Mouse (Mus musculus) lung, embryonic 14.5 days (tissue): ENCODE data around the gene Ppm1h. TPM values are rescaled to one million over a fixed set of nuclear protein-coding genes. Genes with fewer than 3 reads are reported as not detected.

ENCODE experiments used
- ATAC-seq: fragments of 200-750 bp; cut with Nextera tagmentation; 2 replicates; pipeline ENCODE4 v1.8.0; 2017; ENCODE audit warnings: mild to moderate bottlenecking, moderate TSS enrichment, moderate library complexity; ENCODE audit not compliant: insufficient read depth
- DNase-seq: peaks from one replicate; pipeline ENCODE4 v3.0.0-alpha.2; 2015
- H3K27ac ChIP-seq: fragments of 300-500 bp; sonication (generic); 2 replicates; pipeline ENCODE4 v1.5.1; 2014; ENCODE audit warnings: low read depth, mild to moderate bottlenecking, moderate library complexity
- H3K27me3 ChIP-seq: fragments of 300-500 bp; sonication (generic); 2 replicates; pipeline ENCODE4 v1.6.1; 2014; ENCODE audit warnings: low read length, control low read depth; ENCODE audit not compliant: insufficient read depth
- H3K36me3 ChIP-seq: fragments of 300-500 bp; sonication (generic); 2 replicates; pipeline ENCODE4 v1.6.1; 2014; ENCODE audit warnings: control low read depth; ENCODE audit not compliant: insufficient read depth
- H3K4me1 ChIP-seq: fragments of 300-500 bp; sonication (generic); 2 replicates; pipeline ENCODE4 v1.6.1; 2014; ENCODE audit warnings: antibody characterized with exemption, control low read depth; ENCODE audit not compliant: insufficient read depth
- H3K4me2 ChIP-seq: fragments of 300-500 bp; sonication (generic); 2 replicates; pipeline ENCODE4 v1.6.1; 2014; ENCODE audit warnings: mild to moderate bottlenecking
- H3K4me3 ChIP-seq: fragments of 300-500 bp; sonication (generic); 2 replicates; pipeline ENCODE4 v1.5.1; 2014; ENCODE audit warnings: low read depth, low read length
- H3K9ac ChIP-seq: fragments of 300-500 bp; sonication (generic); 2 replicates; pipeline ENCODE4 v1.6.1; 2014
- H3K9me3 ChIP-seq: fragments of 300-500 bp; sonication (generic); 2 replicates; pipeline ENCODE4 v1.6.1; 2016; ENCODE audit warnings: low read depth, low read length, control low read depth
- CTCF ChIP-seq: IDR thresholded peaks from 2 replicates; pipeline ENCODE4 v1.5.1; 2016; ENCODE audit warnings: antibody characterized with exemption, low read depth
- WGBS: fragments of 180-500 bp; shearing (Covaris S2); extraction: QIAGEN DNeasy Blood & Tissue Kit; methylation state at CpG from one replicate; pipeline ENCODE4 v1.1.7; 2014; 5-methylcytosine and 5-hydroxymethylcytosine counted together
- polyA plus RNA-seq: library from polyadenylated mRNA; unstranded; fragments of >200 nt; fragmentation: Nextera tagmentation; extraction: Ambion mirVana; gene quantifications from 2 replicates; pipeline ENCODE4 v1.2.1, GENCODE M21; 2014

The Ppm1h gene
- polyA plus RNA-seq, 1 experiment from 2014 or later: 7.1 TPM

DNA sequence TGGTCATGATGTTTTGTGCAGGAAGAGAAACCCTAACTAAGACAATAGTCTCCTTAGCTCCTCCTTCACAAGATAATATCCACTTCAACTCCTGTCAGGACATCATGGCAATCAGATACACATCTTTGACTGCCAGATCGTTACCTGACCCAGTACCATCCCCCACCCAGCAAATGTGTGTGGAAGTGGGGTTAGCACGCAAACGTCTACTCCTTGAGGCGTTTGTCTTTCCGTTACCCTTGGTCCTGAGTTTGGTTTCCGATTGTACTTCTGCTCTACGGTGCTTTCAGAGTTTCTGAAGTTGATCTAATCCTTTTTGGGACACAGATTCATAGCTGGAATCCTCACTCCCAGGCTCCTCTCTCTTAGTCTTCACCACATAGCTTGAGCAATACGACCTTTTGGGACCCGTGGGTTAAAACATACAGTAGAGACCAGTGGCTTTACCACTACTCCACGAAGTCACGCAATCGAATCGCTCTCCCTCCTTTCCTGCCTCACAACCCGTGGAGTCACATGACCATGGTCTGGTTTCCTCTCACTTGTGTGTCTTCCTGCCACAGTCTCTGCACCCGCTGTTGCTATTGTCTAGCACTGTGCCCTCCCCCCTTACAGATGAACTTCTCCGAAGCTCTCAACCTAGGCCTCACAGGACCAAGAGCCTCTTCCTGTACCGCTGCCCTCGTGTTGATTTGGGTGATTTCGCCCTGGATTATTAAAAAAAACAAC, 121.6 kb downstream of the Ppm1h start:
- WGBS: 76% methylated on average over 19 of the region's 19 CpGs
- DNase-seq (peak; percentile 48), ATAC-seq (no peak)
- no peaks in the 10 kb centered on the region for H3K9me3 ChIP-seq
- no peaks in the 10 kb centered on the region for H3K27me3 ChIP-seq
- peaks cover 2% of the 10 kb centered on the region; the same call in 1 of the 2 replicates for H3K4me1 ChIP-seq
- H3K4me3 ChIP-seq: no peak overlapping the region
- H3K9ac ChIP-seq: no peak overlapping the region
- no peak overlapping the region for H3K27ac ChIP-seq
- H3K36me3 ChIP-seq: no peaks in the 10 kb centered on the region
- H3K4me2 ChIP-seq: no peak overlapping the region
- no peak for TF ChIP-seq CTCF

- no peak for DNase-seq
- no peaks in the 10 kb centered on the region for H3K27me3 ChIP-seq
- no peak for TF ChIP-seq CTCF
- H3K9ac ChIP-seq: no peak overlapping the region
- H3K4me3 ChIP-seq: no peak overlapping the region
- H3K27ac ChIP-seq: no peak overlapping the region
- H3K9me3 ChIP-seq: no peaks in the 10 kb centered on the region
- H3K36me3 ChIP-seq: no peaks in the 10 kb centered on the region
- WGBS: 87% methylated on average over 4 of the region's 4 CpGs
- ATAC-seq: no peak
- H3K4me1 ChIP-seq: peaks cover 2% of the 10 kb centered on the region; the same call in 1 of the 2 replicates
- no peak overlapping the region for H3K4me2 ChIP-seq
Observed at GRCm38 (mm10) chr10:122800732-122801110, 122.2 kb downstream of the Ppm1h start.

DNA sequence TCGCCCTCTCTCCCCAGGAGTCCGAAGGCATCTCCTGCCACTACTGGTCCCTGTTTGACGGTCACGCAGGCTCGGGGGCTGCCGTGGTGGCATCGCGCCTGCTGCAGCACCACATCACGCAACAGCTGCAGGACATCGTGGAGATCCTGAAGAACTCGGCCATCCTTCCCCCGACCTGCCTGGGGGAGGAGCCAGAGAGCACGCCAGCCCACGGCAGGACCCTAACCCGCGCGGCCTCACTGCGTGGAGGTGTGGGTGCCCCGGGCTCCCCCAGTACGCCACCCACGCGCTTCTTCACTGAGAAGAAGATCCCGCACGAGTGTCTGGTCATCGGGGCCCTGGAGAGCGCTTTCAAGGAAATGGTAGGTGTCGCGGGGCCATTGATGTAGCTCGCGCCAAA, 123.7 kb downstream of the Ppm1h start:
- H3K9ac ChIP-seq: peak overlapping the region; percentile 27; the same call in 1 of the 2 replicates
- H3K36me3 ChIP-seq: no peaks in the 10 kb centered on the region
- WGBS: 17% methylated on average over 30 of the region's 30 CpGs
- no peaks in the 10 kb centered on the region for H3K9me3 ChIP-seq
- peak overlapping the region; percentile 24 for H3K4me3 ChIP-seq
- no peaks in the 10 kb centered on the region for H3K27me3 ChIP-seq
- TF ChIP-seq CTCF: peak; percentile 54
- H3K4me1 ChIP-seq: peaks cover 2% of the 10 kb centered on the region; the same call in 1 of the 2 replicates
- ATAC-seq (0 out of 2 replicates have a peak, but pooled peaks have one; percentile 19), DNase-seq (peak; percentile 48)
- peak overlapping the region; percentile 60 for H3K4me2 ChIP-seq
- H3K27ac ChIP-seq: no peak overlapping the region

GRCm38 (mm10) chr10:122802901-122803300, 124.3 kb downstream of the Ppm1h start:
- TF ChIP-seq CTCF: no peak
- no peak overlapping the region for H3K27ac ChIP-seq
- 60% methylated on average over 7 of the region's 7 CpGs for WGBS
- no peaks in the 10 kb centered on the region for H3K9me3 ChIP-seq
- H3K4me3 ChIP-seq: no peak overlapping the region
- ATAC-seq (peak; percentile 8; the same call in 1 of the 2 replicates), DNase-seq (no peak)
- no peak overlapping the region for H3K4me2 ChIP-seq
- H3K4me1 ChIP-seq: peaks cover 8% of the 10 kb centered on the region; the same call in 1 of the 2 replicates
- no peaks in the 10 kb centered on the region for H3K36me3 ChIP-seq
- no peak overlapping the region for H3K9ac ChIP-seq
- H3K27me3 ChIP-seq: no peaks in the 10 kb centered on the region

GRCm38 (mm10) chr10:122803906-122804305, 125.3 kb downstream of the Ppm1h start:
- no peaks in the 10 kb centered on the region for H3K9me3 ChIP-seq
- peak; percentile 89 for TF ChIP-seq CTCF
- DNase-seq: peak; percentile 95
- ATAC-seq: no peak
- no peak overlapping the region for H3K9ac ChIP-seq
- peaks cover 8% of the 10 kb centered on the region; the same call in 1 of the 2 replicates for H3K4me1 ChIP-seq
- no peak overlapping the region for H3K4me2 ChIP-seq
- H3K4me3 ChIP-seq: no peak overlapping the region
- H3K27me3 ChIP-seq: no peaks in the 10 kb centered on the region
- no peak overlapping the region for H3K27ac ChIP-seq
- 6% methylated on average over 7 of the region's 7 CpGs for WGBS
- H3K36me3 ChIP-seq: no peaks in the 10 kb centered on the region

GRCm38 (mm10) chr10:122805866-122806265, 127.3 kb downstream of the Ppm1h start:
- ATAC-seq: no peak
- no peak for DNase-seq
- H3K27me3 ChIP-seq: no peaks in the 10 kb centered on the region
- H3K4me1 ChIP-seq: peaks cover 8% of the 10 kb centered on the region; the same call in 1 of the 2 replicates
- no peak overlapping the region for H3K4me2 ChIP-seq
- no peaks in the 10 kb centered on the region for H3K36me3 ChIP-seq
- H3K9ac ChIP-seq: no peak overlapping the region
- TF ChIP-seq CTCF: no peak
- 38% methylated on average over 2 of the region's 2 CpGs for WGBS
- H3K9me3 ChIP-seq: no peaks in the 10 kb centered on the region
- no peak overlapping the region; the same call in 1 of the 2 replicates for H3K27ac ChIP-seq
- no peak overlapping the region for H3K4me3 ChIP-seq
